In the genomic region with DNA sequence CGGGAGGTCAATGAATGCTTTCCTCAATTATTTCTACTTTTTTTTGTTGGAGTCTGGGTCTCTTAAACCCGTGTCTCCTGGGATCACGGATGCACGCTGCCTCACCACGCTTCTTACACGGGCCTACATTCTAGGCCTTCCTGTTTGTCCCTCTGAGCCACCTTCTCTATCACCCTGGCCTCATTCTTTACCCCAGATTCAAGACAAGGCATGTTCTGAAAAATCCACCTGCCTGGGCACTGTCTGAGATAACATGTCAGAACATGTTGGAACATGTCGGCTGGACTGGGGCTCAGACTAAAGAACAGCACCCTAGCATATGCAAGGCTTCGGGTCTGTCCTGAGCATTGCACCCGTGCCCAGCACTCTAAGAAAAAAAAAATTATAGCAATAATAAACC, we compare ENCODE assay signal across 15 mouse cellular contexts.
"Had no signal": no experiment of that assay in that cellular context is flagged by ENCODE, and none has a peak within 500 bp of the region (broad histone marks: within the 10 kb centered on the region; RNA-seq: fewer than 3 reads in every experiment).

No protein-coding gene starts in this region.

- H3K4me2 ChIP-seq: lung, embryonic 15.5 days; midbrain, embryonic 12.5 days; midbrain, embryonic 15.5 days; neural tube, embryonic 13.5 days; stomach, embryonic 15.5 days had no signal

- H3K9me3 ChIP-seq: lung, embryonic 15.5 days; midbrain, embryonic 10.5 days; midbrain, embryonic 12.5 days; midbrain, embryonic 15.5 days; neural tube, embryonic 13.5 days; stomach, embryonic 15.5 days had no signal

- ATAC-seq: midbrain, embryonic 15.5 days had no signal

- H3K4me3 ChIP-seq: lung, embryonic 15.5 days; midbrain, embryonic 10.5 days; midbrain, embryonic 12.5 days; midbrain, embryonic 15.5 days; neural tube, embryonic 13.5 days; stomach, embryonic 15.5 days had no signal

- DNase-seq: liver, postnatal 0 days; lung, adult 2 months; lung, postnatal 14 days; lung, postnatal 4 days; right cerebral cortex, postnatal 14 days; thymus, adult 2 months; thymus, postnatal 25 days; thymus, postnatal 4 days had no signal

- H3K4me1 ChIP-seq: stomach, embryonic 15.5 days had no signal

- H3K27ac ChIP-seq: lung, embryonic 15.5 days; midbrain, embryonic 10.5 days; midbrain, embryonic 12.5 days; stomach, embryonic 15.5 days; stomach, postnatal 0 days had no signal

- H3K9ac ChIP-seq: liver, postnatal 0 days; lung, embryonic 15.5 days; midbrain, embryonic 12.5 days; midbrain, embryonic 15.5 days; neural tube, embryonic 13.5 days; stomach, embryonic 15.5 days had no signal

- H3K27me3 ChIP-seq: lung, embryonic 15.5 days; midbrain, embryonic 12.5 days; midbrain, embryonic 15.5 days; neural tube, embryonic 13.5 days; stomach, embryonic 15.5 days had no signal
